Mouse (Mus musculus) adrenal gland, adult 18-20 months (tissue): ENCODE measurements around the gene Arl8a. TPM values are rescaled to one million over a fixed set of nuclear protein-coding genes. Genes with fewer than 3 reads are reported as not detected.

Experiments
- DNase-seq, 2 experiments: peaks; one replicate each; pipeline ENCODE4 v3.0.0; 2021 to 2022; ENCODE audit warnings: low spot score in 2 of 2
- total RNA-seq, 2 experiments: library from RNA; stranded (reverse); gene quantifications; 1 replicate in 1 of 2; 2 replicates in 1 of 2; pipeline ENCODE4 v1.2.3; 2021

Arl8a gene
- total RNA-seq, 2 experiments from 2014 or later, result 54.1 to 54.7 TPM

DNA sequence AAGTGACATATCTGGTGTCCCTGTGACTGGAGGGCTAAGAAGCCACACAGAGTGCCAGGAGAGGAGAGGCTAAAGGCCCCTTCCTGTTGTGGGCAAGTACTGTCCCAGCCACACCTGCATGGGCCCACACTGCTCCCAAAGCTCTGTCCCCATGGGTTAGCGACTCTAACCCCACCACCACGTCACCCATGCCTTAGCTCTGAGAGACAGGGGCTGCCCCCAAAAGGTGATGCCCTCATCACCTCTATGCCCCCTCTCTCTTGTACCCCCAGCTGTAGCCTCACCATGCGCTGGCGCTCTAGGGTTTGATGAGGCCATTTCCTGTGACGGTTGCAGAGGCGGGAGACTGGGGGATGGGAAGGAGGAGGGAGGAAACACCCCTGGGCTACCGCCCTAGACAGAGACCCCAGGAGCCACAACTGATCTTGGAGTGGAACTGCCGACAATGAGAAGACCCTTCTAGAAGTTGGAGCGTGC is 13.7 kb upstream of the Arl8a start:
- no peak for DNase-seq

DNA sequence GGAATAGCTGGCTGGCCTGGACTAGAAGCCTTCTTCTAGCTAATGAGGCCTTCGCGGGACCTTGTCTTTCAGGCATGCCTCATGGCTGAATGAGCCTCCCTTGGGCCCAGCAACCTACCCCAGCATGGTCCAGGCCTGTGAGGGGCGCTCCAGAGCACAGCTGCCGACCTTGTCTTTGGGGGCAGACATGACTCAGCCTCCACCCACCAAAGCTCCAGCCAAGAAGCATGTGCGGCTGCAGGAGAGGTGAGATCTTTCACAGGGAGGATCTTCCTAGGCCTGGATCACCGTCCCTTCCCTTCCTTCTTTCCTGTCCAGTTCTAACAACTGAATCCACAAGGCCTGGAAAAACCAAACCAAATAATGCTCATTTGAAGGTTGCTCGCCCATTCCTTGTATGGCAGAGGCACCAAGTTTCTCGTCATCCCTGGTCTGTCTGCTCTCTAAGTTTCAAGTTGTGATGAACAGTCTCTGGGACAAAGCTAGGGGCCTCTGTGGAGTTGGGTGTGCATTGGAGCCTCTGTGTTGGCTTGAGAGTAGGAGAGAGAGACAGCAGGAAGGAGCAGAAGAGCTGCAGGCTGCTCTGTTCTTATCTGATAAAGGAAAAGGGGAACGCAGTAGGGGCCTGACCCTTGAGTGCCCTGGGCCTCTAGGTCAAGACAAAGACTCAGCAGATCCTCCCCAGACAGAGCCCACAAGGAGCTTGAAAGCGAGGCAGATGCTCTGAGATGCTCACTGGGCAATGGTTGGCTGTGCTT is 12.8 kb upstream of the Arl8a start:
- DNase-seq, result no peak

DNA sequence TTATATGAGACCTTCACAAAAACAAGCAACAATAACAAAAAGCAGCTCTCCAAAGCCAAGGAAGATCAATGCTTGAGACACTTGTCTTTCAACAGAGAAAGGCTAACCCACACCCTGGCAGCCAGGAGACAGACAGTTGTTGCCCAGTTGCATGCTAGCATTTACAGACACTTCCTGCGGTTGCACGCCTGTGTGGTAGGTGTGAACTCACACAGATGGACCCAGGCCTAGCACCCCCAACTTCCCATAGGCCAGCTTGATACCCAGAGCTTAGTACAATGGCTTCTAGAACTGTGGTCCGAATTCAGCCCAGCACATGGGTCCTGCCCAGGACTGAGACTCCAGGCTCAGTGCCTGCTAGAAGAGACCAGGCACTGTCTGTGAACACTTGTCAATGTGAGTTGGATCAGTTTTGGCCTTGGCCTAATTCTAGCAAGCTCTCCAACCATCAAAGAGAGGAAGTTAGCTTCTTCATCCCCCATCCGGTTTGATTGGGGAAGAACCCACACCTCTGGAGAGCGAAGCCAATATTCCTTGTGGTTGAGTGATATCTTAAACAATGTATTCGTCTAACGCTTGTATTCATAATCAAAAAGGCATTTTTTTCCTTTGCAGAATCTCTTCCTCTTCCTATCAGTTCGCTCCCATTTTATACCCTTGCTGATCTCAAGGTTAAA is 11.4 kb upstream of the Arl8a start:
- no peak for DNase-seq

DNA sequence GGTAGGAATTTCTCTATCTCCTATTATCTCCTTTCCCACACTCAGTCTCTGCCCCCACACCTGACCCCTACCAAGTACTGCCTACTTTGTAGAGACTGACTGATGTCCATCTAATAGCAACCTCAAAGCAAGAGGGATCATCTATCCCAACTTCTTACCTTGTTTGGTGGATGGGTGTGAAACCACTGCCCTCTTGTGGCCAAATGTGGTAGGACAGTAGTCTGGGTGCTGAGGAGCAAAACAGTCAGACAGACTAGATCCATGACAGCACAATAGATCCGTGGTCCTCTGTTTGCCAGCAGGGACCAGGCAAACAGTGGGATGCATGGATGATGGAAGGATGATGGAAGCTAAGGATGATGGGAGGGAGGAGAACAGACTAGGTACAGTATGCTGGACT is 10.1 kb upstream of the Arl8a start:
- peak; percentile 52 to 69 for DNase-seq

DNA sequence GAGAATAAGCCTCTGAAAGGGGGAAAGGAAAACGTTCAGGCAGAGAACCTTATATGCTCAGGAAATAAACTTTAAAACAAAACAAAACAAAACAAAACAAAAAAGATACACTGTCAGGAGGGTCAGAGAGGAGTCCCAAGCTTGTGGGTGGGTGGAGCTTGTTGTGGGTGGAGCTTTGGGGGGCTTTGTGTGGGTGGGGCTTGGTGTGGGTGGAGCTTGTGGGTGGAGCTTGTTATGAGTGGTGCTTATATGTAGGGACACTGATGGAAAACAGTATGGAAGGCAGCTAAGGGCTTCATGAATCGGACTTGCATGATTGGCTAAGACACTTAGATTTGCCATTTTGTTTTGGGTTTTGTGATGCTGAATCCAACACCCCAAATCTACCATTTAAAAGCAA is 6.7 kb upstream of the Arl8a start:
- no peak for DNase-seq

DNA sequence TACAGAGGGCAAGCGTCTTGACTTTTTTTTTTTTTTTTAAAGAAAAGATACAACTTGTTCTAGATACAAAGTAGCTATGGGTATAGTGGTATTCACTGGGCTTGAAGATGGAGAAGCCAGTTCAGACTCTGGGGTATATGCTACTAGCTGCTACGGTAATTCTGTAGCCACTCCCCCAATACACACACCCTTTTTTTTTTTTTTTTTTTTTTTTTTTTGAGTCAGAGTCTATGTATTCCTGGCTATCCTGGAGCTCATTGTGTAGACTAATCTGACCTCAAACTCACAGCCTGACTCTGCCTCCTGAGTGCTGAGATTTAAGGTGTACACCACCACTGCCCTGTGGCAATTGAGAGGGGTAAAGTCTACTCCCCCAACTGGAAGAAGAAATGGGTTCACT is 4.2 kb upstream of the Arl8a start:
- no peak for DNase-seq

DNA sequence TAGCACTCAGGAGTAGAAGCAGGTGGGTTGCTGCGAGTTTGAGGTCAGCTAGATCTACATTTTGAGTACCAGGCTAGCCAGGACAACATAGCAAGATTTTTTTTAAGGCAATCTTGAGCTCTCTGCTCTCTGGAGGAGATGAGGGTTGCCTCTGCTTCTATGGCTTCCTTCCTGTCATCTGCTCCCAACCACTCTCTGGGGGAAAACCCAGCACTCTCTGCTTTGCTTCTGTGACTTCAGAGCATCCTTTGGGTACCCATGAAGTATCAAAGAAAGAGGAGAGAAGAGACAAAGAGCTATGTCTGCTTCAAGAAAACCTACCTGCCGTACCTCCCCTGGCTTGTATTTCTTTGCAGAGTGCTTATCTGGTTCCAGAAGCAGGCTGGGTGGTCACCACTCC is 2.7 kb upstream of the Arl8a start:
- DNase-seq, result no peak

DNA sequence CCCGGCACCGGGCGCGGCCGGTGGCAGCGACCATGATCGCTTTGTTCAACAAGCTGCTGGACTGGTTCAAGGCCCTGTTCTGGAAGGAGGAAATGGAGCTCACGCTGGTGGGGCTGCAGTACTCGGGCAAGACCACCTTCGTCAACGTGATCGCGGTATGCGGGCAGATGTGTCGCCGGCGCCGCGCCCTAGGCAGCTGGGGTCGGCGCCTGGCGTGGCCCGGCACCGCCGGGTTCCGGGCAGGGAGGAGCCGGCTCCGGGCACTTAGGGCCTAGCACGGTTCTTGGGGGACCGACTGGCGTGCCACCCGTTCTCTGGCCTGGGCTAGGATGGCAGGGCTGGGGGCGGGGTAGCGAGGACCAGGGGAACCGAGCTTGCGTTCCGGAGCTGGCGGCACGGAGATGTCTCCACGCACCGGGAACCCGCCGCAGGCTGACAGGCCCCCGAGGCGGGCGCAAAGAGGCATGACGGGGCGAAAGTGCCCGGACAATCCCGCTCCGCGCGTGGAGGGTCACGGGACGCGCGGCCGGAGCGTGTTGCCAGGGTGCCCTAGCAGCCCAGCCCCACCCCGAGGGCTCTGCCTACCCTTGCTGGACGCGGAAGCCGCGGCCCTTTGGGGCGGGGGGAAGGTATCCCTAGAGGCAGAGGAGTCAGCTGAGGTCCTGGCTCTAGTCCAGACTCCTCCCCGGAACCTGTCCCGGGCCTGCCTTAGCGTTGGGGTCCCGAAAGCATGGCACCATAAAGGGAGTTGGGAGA is 500 bp downstream of the Arl8a start:
- peak; percentile 81 to 84 for DNase-seq

DNA sequence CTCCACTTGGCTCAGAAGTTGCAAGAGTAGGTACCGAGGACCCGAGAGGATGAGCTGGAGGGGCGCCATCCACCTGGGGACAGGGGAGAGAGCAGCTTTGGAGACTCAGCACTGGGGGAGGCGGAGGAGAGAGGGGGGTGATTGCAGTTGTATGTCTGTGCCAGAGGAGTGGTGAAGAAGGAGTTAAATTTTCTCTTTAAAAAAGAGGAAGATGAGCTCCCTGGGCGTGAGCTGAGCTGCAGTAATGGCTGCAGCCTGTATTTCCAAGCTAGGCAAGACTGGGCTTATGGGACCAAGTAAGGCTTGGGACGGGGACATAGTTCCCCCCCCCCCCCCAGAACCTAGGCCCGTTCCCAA is 1.1 kb downstream of the Arl8a start:
- no peak for DNase-seq

DNA sequence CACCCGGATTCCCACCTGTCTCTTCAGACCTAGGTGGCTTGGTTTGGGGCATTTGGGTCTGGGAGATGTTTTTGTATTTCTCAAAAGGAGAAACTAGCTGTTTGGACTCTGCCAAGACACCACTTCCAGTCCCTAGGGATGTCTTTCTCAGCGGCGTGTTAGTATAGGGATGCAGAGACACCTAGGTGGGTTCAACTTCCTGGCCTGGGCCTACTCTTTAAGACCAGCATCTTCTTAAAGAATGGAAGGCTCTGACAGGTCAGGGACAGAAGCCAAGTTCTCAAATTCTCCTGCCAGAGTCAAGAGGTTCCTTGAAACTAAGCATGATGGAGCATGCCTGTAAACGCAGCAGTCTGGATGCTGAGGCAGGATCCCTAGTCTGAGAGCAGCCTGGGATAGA is 1.9 kb downstream of the Arl8a start:
- no peak for DNase-seq

DNA sequence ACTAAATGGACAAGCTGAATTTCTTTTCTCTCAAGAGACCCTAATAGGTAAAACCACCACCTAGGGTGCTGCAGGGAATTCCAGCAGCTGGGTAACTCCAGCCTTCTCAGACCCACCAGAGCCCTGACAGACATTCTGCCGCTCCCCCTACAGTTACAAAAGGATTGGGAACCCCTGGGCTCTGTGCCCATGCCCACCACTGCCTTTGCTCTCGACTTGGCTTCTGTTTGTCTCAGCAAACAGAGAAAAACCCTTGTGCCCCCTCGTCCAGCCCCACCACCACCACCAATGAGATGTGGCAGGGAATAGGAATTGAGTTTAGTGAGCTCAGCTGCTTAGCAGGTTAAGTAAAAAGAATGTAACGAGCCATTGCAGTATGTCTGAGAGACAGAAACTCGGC is 2.4 kb downstream of the Arl8a start:
- no peak for DNase-seq

DNA sequence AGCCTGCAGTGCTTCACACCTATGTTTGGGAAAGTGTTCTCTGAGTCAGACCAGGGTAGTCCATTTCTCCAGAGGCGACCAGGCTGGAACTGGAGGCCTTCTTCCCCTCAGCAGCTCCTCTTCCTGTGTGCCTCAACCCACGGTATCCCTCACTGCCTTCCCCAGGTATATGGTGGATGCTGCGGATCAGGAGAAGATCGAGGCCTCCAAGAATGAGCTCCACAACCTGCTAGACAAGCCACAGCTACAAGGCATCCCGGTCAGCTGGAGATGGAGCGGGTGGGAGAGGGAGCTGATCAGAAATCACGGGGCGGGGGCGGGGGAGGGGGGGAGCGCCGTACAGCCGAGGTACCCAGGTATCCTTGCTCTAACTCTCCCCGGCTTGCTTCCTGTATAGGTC is 7.4 kb downstream of the Arl8a start:
- no peak for DNase-seq

DNA sequence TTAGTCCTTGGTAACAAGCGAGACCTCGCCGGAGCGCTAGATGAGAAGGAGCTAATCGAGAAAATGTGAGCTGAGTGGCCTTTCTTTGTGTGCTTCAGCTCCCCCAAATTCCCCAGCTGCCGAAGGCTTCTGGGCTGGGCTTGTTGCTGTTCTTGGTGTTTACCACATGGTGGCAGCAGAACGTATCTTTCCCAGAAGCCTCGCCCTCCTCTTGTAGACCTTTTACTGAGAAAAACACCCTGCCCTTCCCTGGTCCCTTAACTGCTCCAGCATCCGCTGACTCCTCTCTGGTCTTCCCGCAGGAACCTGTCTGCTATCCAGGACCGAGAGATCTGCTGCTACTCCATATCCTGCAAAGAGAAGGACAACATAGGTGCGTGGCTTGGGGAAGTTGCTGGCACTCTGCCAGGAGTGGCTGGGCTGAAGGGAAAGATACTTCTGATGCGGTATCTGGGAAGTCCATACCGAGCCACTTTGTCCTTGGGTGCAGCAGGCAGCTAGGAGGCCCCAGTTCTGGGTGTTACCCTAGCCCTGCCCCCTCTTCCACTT is 7.9 kb downstream of the Arl8a start:
- DNase-seq, result peak; percentile 61 to 68

DNA sequence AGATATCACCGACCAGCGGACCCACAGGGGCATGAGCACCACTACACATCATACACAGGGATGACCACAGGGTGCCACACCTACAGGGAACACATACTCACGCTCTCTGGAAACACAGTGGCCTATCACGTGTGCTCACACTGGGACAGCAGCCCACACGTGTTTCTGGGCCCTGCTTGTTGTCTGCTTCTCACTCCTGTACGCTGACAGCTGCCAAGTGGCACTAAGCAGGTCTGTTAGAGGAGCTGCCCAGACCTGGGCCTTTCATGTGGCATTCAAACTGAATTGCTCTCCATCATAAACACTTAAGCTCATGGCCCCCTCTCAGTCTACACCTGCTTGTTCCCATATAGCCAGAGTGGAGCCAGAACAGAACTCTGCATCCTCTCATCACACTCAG is 9.7 kb downstream of the Arl8a start:
- DNase-seq, result no peak

DNA sequence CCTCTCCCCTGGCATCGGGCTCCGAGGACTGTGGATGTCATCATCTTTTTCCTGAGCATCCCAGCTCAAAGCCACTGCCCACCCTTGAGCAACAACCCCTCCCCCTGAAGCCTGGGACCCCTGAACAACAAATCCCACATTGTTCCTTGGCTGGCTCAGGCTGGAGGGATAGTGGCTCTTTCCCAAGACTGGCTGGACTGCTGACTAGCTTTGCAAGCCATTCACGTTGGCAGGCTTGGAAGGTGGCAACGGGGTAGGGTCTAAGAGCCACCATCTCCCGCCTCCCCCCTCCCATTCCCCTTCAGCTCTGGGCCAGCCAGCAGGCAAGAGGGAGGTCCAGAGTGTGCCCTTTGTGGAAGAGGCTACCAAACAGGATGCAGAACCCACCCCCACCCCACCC is 12.0 kb downstream of the Arl8a start:
- no peak for DNase-seq

DNA sequence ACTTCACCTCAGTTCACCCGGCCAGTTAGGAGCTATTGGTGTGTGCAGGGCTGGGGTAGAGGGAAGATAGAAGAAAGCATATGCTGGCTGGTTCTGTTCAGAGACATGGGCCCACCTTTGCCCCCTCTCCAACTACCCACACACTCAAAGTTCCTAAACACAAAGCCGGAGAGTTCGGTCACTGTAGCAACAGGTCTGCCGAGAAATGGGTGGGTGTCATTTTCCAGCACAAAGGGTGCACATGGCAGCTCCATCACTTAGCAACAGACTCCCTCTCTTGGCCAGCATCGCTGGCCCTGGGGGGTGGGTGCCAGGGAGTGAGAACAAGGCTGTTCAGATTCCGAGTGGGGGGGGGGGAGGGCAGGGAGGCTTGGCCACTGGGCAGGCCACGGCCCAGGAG is 12.4 kb downstream of the Arl8a start:
- DNase-seq, result no peak

DNA sequence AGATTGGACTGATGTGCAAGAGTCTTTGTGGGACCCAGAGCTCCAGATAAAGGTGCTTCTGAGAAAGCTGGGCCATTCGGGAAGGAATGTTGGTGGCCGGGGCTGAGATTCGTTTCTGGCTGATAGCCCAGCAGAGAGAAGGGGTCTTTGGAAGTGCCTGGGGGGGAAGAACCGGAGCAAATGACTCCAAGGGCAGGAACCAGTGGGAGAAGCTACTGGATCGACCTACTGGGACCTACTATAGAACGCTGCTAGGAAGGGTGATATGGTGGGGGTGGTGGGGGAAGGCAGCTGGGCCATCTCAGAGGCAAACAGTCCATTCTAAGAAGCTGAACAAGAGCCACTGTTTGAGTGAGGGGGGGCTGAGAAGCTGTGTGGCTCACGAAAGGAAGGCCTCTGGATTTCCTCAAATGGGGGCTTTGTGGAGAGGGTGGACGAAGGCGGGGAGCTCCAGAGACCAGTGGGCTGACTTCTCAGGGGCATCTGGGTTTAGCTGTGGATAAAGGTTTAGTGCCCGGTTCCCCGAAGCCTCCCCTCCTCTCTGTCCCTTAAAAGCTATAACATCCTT is 13.0 kb downstream of the Arl8a start:
- DNase-seq, result no peak

DNA sequence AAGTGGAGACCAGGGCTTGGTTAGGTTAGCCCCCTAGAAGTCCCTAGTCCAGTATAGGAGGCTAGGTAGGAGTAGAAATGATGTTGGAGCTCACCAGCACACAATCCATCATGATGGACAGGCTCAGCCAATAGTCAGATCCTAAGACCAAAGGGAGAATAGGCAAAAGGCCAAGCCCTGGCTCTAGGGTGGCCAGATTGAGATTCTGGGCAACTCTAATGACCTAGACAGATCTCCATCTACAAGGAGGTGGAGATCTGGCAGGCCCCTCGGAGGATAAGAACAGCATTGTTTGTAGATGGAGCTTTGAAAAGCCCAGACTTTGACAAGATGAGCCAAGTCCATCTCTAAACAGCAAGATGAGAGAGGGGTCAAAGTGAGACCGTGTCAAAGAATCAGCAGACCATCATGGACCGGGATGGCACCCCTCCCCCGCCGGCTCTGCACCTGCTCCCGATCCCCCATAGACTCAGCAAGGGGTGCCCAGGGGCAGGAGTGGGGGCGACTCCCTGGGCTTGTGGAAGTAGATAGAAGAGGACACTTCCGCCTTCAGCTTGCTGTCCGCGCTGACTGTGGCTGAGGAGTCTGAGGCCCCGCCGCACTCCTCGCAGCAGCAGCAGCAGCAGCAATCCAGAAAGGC is 13.9 kb downstream of the Arl8a start:
- DNase-seq, result no peak

DNA sequence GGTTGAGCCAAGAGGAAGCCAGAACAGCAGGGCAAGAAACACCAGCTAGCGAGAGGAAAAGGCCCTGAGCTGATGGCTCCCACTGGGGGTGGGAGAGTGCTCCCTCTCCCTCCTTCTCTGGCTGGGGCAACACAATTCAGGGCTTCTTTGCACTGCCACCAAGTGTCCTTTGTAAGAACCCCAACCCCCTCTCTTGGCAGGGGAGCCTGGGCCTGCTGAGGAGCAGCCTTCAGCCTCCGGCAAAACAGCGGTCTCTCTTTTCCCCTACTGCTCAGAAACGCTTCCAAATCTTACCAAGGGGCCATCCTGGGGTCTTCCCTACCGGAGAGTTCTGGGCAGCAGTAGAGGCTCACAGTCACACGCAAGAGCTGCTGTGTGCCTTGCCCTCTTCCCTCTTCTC is 16.1 kb downstream of the Arl8a start:
- DNase-seq, result no peak

DNA sequence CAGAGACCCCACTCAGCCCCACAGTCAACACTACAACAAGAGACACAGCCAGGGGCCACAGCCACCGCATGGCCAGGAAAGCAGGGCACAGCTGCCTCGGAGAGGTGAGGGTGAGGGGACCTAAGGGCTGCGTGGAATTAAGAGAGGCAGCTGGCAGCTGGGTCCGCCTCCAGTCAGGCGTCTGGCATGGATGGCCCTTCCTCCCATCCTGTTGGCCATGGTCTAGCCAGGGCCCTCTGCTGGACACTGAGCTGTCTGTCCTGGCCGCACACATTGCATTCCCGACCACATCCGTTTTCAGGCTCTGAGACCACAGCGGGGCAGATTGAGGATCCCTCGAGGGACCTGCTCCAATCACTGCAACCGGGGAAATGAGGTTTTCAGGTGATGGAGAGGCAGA is 20.8 kb downstream of the Arl8a start, which contains the start of gene Gpr37l1:
Gene Gpr37l1, minus strand, starts transcription at position 247 of the 400 bp plus-strand sequence.
- no peak for DNase-seq
